Mouse (Mus musculus) layer of hippocampus, adult 2 months (tissue): Measurements from ENCODE around the gene Lbx1. TPM values are rescaled to one million over a fixed set of nuclear protein-coding genes. Genes with fewer than 3 reads are reported as not detected.
A peak's percentile ranks its signal among the peaks of the same experiment; 100 is the strongest.

Experiments used
- DNase-seq, 2 experiments: peaks; one replicate each; pipeline ENCODE4 v3.0.0; 2022; ENCODE audit warnings: low spot score in 2 of 2
- H3K27ac ChIP-seq: fragments of 200-600 bp; 2 replicates; pipeline ENCODE4 v1.8.1; 2022
- H3K4me3 ChIP-seq: fragments of 200-600 bp; 2 replicates; pipeline ENCODE4 v1.8.1; 2022; ENCODE audit warnings: mild to moderate bottlenecking
- CTCF ChIP-seq: fragments of 200-600 bp; conservative IDR thresholded peaks from 2 replicates; pipeline ENCODE4 v1.8.1; 2022; ENCODE audit warnings: antibody characterized with exemption, mild to moderate bottlenecking, moderate library complexity
- total RNA-seq, 2 experiments: library from RNA; stranded (reverse); gene quantifications; 2 replicates each; pipeline ENCODE4 v1.2.3; 2021

The Lbx1 gene
- total RNA-seq, 2 experiments from 2014 or later = not detected

GRCm38 (mm10) chr19:45230848-45231382, 4.7 kb downstream of the Lbx1 start:
- TF ChIP-seq CTCF = no peak
- H3K4me3 ChIP-seq = no peak overlapping the region
- no peak overlapping the region for H3K27ac ChIP-seq
- DNase-seq = no peak

- Histone ChIP-seq H3K4me3 (no peak overlapping the region), H3K27ac (no peak overlapping the region)
- TF ChIP-seq CTCF = no peak
- no peak for DNase-seq
These were observed 5.4 kb downstream of the Lbx1 start for GRCm38 (mm10) chr19:45230201-45230611.

GRCm38 (mm10) chr19:45229378-45230135, 6.1 kb downstream of the Lbx1 start:
- H3K4me3 ChIP-seq = peak overlapping the region; percentile 11; the same call in 1 of the 2 replicates
- no peak for DNase-seq
- no peak for TF ChIP-seq CTCF
- H3K27ac ChIP-seq = no peak overlapping the region

- H3K4me3 ChIP-seq = no peak overlapping the region
- no peak for DNase-seq
These were observed 6.8 kb downstream of the Lbx1 start for GRCm38 (mm10) chr19:45228781-45229180.

GRCm38 (mm10) chr19:45228097-45228496, 7.5 kb downstream of the Lbx1 start:
- no peak for TF ChIP-seq CTCF
- DNase-seq = no peak

More at GRCm38 (mm10) chr19:45228781-45229180, 6.8 kb downstream of the Lbx1 start:
- no peak for TF ChIP-seq CTCF
- H3K27ac ChIP-seq = no peak overlapping the region

GRCm38 (mm10) chr19:45227671-45228070, 7.9 kb downstream of the Lbx1 start:
- no peak overlapping the region for H3K27ac ChIP-seq
- no peak for TF ChIP-seq CTCF
- H3K4me3 ChIP-seq = no peak overlapping the region
- DNase-seq = no peak

More at GRCm38 (mm10) chr19:45228097-45228496, 7.5 kb downstream of the Lbx1 start:
- Histone ChIP-seq H3K4me3 (no peak overlapping the region), H3K27ac (no peak overlapping the region)

GRCm38 (mm10) chr19:45227049-45227448, 8.6 kb downstream of the Lbx1 start:
- TF ChIP-seq CTCF = no peak
- DNase-seq = no peak
- no peak overlapping the region for H3K4me3 ChIP-seq
- no peak overlapping the region for H3K27ac ChIP-seq

- Histone ChIP-seq H3K27ac (no peak overlapping the region), H3K4me3 (no peak overlapping the region)
- TF ChIP-seq CTCF = no peak
- DNase-seq = no peak
These were observed 9.4 kb downstream of the Lbx1 start for GRCm38 (mm10) chr19:45226246-45226645.

GRCm38 (mm10) chr19:45225130-45225529, 10.5 kb downstream of the Lbx1 start:
- no peak overlapping the region for H3K27ac ChIP-seq
- H3K4me3 ChIP-seq = no peak overlapping the region
- DNase-seq = no peak
- no peak for TF ChIP-seq CTCF

- no peak for TF ChIP-seq CTCF
- no peak for DNase-seq
- H3K27ac ChIP-seq = no peak overlapping the region
- no peak overlapping the region for H3K4me3 ChIP-seq
These were observed 11.4 kb downstream of the Lbx1 start for GRCm38 (mm10) chr19:45224286-45224559.

GRCm38 (mm10) chr19:45223413-45224285, 12.0 kb downstream of the Lbx1 start:
- no peak for TF ChIP-seq CTCF
- DNase-seq = no peak
- no peak overlapping the region for H3K4me3 ChIP-seq
- H3K27ac ChIP-seq = no peak overlapping the region

GRCm38 (mm10) chr19:45222141-45222782, 13.3 kb downstream of the Lbx1 start:
- TF ChIP-seq CTCF = no peak; the same call in 1 of the 2 replicates
- H3K27ac ChIP-seq = no peak overlapping the region
- no peak for DNase-seq

GRCm38 (mm10) chr19:45221458-45221783, 14.2 kb downstream of the Lbx1 start:
- no peak for DNase-seq
- TF ChIP-seq CTCF = no peak
- H3K27ac ChIP-seq = no peak overlapping the region
- no peak overlapping the region; the same call in 1 of the 2 replicates for H3K4me3 ChIP-seq

More at GRCm38 (mm10) chr19:45222141-45222782, 13.3 kb downstream of the Lbx1 start:
- no peak overlapping the region for H3K4me3 ChIP-seq
